Mouse (Mus musculus) cortical plate, adult 2 months (tissue): ENCODE measurements around the gene D630045J12Rik. TPM values are rescaled to one million over a fixed set of nuclear protein-coding genes. Genes with fewer than 3 reads are reported as not detected.

Source experiments
- H3K27ac ChIP-seq: fragments of 200-500 bp; 2 replicates; pipeline ENCODE4 v1.5.1; 2012; ENCODE audit warnings: low read length, control low read depth, inconsistent platforms; ENCODE audit not compliant: insufficient read depth
- H3K4me1 ChIP-seq: fragments of 200-500 bp; 2 replicates; pipeline ENCODE4 v1.6.1; 2011; ENCODE audit warnings: low read length; ENCODE audit not compliant: control insufficient read depth, insufficient read depth
- H3K4me3 ChIP-seq: fragments of 200-500 bp; 2 replicates; pipeline ENCODE4 v1.5.1; 2011; ENCODE audit warnings: mild to moderate bottlenecking, low read length, control low read depth; ENCODE audit not compliant: insufficient read depth
- CTCF ChIP-seq: fragments of 200-500 bp; IDR thresholded peaks from 2 replicates; pipeline ENCODE4 v1.5.1; 2011; ENCODE audit warnings: mild to moderate bottlenecking, control low read depth, low read length; ENCODE audit not compliant: insufficient read depth; ENCODE audit errors: extremely low read depth
- POLR2A ChIP-seq: fragments of 200-500 bp; IDR thresholded peaks from 2 replicates; pipeline ENCODE4 v1.6.1; 2011; ENCODE audit warnings: mild to moderate bottlenecking, low read length, control low read depth; ENCODE audit not compliant: insufficient read depth; ENCODE audit errors: extremely low read depth
- polyA plus RNA-seq: library from polyadenylated mRNA; depleted of rRNA; stranded (reverse); fragments of >200 nt; gene quantifications from 2 replicates; pipeline ENCODE4 v1.2.3, GENCODE M21; 2012

The D630045J12Rik gene
- polyA plus RNA-seq, 1 experiment, result 20.4 TPM

DNA sequence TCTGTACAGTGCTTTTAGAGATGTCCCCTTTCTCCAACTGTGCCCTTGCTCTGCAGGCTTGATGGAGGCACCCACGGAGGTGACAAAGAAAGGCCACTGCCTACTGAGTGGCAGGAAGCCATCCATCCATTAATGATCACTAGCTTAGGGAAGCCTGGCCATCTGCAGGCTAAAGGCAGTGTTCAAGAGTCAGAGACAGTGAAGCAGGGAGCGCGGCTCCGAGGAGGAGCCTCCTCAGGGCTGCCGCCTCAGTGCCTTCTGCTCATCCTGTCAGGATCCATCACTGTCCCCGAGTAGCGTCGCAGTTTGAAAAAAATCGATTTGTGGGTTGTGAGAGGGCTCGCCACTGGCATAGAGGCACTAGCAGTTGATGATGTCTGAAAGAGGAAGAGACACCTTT is 105.2 kb downstream of the D630045J12Rik start:
- peaks cover 4% of the 10 kb centered on the region; the same call in 1 of the 2 replicates for H3K4me1 ChIP-seq
- no peak for TF ChIP-seq POLR2A
- TF ChIP-seq CTCF, result no peak
- H3K4me3 ChIP-seq, result no peak overlapping the region
- H3K27ac ChIP-seq, result no peak overlapping the region

DNA sequence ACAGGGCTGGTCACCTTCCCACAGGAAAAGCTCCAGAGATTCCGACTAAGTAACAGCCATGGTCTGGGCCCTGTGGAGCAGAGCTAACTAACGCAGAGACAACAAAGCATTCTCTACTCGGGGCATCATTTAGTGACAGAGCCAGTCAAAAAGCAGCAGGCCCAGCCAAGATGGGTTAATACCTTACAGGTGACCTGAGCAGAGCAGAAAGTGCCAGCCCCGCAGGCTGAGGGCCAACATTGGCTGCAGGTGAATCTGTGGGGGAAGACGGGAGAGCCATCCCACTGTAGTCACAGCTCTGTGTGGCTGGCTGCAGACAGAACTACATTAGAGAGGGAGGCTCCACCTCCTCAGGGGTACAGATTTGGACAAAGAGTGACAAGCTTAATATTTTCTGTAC is 106.5 kb downstream of the D630045J12Rik start:
- TF ChIP-seq CTCF (no peak), POLR2A (no peak)
- Histone ChIP-seq H3K4me3 (no peak overlapping the region), H3K27ac (no peak overlapping the region), H3K4me1 (peaks cover 4% of the 10 kb centered on the region; the same call in 1 of the 2 replicates)

DNA sequence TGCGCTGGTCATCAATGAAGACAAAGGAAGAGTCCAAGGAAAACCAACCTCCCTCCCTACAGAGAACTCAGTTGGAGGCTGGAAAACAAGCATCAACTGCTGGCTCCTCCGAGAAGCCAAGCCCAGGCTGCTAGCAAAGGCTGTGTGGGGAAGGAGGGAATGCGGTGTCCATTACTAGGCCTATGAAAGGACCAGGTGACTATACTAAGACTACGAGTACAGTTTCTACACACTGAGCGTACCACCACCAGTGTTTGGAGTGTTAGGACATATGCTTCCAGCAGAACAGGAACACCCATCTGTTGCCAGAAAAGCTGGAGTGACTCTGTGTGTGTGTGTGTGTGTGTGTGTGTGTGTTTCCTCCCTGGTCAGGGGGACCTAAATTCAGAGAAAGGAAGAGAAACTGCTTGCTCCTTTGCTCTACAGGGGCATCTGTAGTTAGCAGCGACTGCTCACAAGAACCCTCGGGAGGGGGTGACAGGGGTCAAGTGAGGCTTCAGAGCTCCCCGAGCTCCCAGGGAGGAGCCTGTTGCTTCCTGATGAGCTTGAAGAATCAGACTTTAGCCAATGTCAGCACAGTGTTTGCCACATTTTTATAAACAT is 108.2 kb downstream of the D630045J12Rik start:
- H3K4me1 ChIP-seq, result peaks cover 4% of the 10 kb centered on the region; the same call in 1 of the 2 replicates
- H3K27ac ChIP-seq, result no peak overlapping the region
- TF ChIP-seq POLR2A (no peak), CTCF (no peak)
- H3K4me3 ChIP-seq, result no peak overlapping the region

DNA sequence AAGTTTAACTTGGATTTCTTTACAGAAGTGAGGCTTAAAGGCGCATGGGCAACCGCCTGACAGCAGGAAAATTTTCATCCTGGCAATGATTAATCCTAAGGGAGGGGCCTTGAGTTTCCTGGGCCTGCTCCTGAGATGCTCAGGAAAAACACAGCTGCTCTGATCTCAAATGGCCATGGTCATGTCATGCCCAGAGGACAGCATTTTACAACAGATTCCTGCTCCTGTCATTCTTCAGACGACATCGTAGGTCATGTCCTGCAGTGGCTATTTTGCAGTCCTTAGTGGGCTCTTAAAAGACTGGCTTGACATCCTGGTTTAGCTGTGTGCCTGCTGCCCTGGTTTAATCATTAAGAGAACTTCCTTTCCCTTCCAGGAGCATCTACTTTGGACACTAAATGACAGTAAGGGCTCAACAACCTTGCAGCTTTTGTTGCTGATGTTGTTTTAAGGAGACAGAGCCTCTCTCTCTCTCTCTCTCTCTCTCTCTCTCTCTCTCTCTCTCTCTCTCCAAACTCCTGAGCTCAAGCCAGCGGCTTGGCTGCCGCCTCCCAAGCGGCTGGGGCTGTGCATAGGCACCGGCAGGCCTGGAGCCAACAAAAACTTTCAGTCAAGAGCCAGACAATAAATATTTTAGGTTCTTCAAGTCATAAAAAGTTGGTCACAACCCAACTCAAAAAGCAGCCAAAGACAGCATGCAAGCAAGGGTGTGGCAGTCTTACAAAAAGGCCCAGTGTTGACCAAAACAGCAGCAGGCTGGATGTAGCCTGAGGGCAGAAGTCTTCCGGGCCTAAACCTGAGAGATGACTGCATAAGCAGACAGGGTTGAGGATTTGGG is 109.4 kb downstream of the D630045J12Rik start:
- Histone ChIP-seq H3K4me1 (peaks cover 4% of the 10 kb centered on the region; the same call in 1 of the 2 replicates), H3K27ac (no peak overlapping the region), H3K4me3 (no peak overlapping the region)
- TF ChIP-seq POLR2A, result no peak
- no peak for TF ChIP-seq CTCF

DNA sequence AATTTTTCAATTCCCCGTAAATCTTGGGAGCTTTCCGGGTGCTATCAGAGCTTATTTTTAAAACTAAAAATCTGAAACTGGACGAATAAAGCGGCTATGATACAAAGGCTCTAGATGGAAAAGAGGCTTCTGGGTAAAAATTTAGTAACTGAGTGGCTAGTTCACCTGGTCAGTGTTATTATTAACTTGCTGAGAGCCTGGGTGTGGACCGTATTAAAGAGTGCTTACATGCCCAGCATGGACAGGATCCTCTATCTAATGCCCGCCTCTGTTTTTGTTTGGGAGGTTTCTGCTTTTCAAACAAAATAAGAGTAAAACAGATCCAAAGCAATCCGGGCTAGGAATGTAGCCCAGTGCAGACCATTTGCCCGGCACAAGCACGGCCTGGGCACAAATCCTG is 113.4 kb downstream of the D630045J12Rik start:
- H3K4me1 ChIP-seq, result peaks cover 2% of the 10 kb centered on the region; the same call in 1 of the 2 replicates
- H3K4me3 ChIP-seq, result no peak overlapping the region
- TF ChIP-seq CTCF (no peak), POLR2A (no peak)
- H3K27ac ChIP-seq, result no peak overlapping the region

DNA sequence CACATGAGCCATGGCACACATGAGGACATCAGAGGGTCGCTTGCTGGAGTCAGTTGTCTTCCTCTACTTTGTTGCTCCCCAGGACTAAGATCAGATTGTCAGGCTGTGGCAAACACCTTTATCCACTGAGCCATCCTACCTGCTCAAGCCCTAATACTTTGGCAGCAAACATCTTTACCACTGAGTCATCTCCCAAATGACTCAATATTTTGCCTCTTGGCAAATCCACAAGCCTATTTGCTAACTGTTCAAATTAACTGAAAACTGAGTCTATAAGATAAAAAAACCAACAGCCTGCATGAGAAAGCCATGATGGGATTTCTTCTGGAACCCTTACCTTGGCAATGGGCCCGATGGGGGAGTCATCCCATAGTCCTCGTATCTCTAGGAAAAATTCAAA is 114.7 kb downstream of the D630045J12Rik start:
- no peak overlapping the region for H3K27ac ChIP-seq
- peaks cover 6% of the 10 kb centered on the region for H3K4me1 ChIP-seq
- TF ChIP-seq POLR2A, result no peak
- H3K4me3 ChIP-seq, result no peak overlapping the region

DNA sequence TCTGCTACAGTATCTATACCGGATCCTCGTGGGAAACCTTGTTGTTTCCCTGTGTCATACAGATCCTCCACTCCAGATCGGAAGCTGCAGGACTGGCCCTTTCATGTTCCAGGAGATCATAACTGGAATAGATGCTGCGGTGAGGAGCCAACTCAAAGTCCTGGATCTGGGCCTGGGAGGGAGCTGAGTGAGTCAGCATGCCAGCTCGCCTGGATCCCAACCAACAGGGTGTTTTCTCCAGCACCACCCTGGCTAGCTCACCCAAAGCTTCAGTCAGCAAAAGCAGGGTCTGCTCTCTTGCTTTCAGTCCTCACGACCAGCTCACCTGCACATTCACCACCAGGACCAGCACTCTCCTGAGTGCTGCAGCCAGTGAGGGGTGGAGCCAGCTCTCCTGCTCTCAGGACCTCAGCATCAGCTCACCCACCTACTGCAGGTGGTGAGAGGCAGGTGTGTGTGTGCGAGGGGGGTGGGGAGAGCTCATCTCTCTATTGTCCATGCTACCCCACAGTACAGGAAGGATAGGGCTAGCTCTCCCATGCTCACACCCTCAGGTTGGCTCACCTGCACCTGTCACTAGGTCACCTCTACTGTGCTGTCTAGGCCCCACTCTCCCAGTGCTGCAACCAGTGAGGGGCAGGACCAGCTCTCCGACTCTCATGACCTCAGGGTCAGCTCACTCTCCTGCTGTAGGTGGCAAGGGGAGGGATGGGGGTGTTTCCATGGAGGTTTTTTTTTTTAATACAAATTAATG is 118.8 kb downstream of the D630045J12Rik start:
- peak overlapping the region; percentile 87 for H3K27ac ChIP-seq
- H3K4me3 ChIP-seq, result no peak overlapping the region
- TF ChIP-seq POLR2A, result no peak
- no peak for TF ChIP-seq CTCF
- peaks cover 6% of the 10 kb centered on the region for H3K4me1 ChIP-seq

DNA sequence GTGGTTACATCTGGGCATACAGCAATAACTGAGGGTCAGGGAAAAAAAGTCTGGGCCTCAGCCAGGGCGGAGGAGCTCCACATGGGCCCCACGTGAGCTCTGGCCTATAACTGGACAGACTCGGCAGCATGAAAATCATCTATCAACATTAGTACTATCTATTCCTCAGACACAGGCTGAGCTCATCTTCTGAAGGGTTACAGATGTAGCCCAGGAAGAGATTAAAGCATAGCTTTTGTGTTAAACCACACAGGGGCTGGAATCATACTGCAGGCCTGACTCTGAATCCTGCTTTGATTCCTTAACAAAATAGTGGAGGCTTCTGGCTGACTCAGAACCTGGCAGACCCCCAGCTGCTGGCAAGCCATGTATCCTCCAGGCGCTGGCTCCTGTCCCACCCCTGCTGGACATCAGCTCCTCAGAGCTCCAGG is 122.0 kb downstream of the D630045J12Rik start:
- no peak for TF ChIP-seq POLR2A
- no peak for TF ChIP-seq CTCF
- H3K4me3 ChIP-seq, result no peak overlapping the region
- no peak overlapping the region for H3K27ac ChIP-seq
- H3K4me1 ChIP-seq, result peaks cover 6% of the 10 kb centered on the region

DNA sequence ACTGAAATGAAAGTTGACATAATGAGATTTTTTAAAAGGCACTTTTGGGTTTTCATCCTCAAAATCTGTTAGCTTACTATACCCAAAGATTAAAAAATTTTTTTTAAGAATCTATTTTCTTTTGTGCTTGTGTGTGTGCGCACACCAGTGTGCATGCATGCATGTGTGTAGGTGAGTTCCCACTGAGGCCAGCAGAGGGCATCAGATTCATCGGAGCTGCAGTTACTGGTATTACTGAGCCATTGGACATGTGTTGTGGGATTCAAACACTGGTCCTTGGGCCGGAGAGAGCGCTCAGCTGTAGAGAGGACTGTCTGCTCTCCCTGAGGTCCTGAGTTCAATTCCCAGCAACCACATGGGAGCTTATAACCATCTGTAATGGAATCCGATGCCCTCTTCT is 123.9 kb downstream of the D630045J12Rik start:
- TF ChIP-seq POLR2A (no peak), CTCF (0 out of 2 replicates have a peak, but pooled peaks have one; percentile 17)
- Histone ChIP-seq H3K4me1 (peaks cover 2% of the 10 kb centered on the region; the same call in 1 of the 2 replicates), H3K4me3 (no peak overlapping the region), H3K27ac (no peak overlapping the region)

DNA sequence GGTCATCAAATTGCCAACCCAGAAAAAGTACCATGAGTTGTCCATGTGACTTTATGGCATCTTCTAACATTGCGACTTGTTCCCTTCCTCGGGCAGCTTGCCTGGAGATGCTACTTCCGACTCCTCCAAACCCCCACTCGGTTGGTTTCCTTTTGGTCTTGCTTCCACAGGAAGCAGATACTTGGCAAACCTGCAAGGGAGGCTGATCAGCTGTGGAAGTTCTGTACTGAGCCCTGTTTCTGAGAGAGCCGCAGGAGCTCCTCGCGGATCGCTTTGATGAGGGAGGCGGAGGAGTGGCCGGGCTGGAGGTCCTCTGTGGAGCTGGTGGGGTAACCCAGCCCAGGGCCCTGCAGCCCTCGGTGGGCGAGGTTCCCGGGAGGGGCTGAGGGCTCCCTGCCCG is 125.7 kb downstream of the D630045J12Rik start:
- H3K4me1 ChIP-seq, result no peaks in the 10 kb centered on the region
- H3K27ac ChIP-seq, result no peak overlapping the region
- no peak overlapping the region for H3K4me3 ChIP-seq
- no peak for TF ChIP-seq CTCF
- no peak for TF ChIP-seq POLR2A
